Mouse (Mus musculus): ENCODE results near the gene Ccdc88c.

GRCm38 (mm10) chr12:100928286-100928685 is 100.6 kb downstream of the Ccdc88c start:
- TF ChIP-seq POLR2A (IDR thresholded peaks at IDR 0.05; ENCODE audit: low read depth, low read length): no peak
- TF ChIP-seq CTCF (IDR thresholded peaks at IDR 0.05; ENCODE audit: borderline replicate concordance, insufficient read depth, low read length): no peak

All from embryonic fibroblast, embryonic 13.5 days (primary cell).